Mouse (Mus musculus) kidney, postnatal 4 days (tissue): ENCODE measurements around the gene Zfp628.
"Not testable (repeated sequence)": the region's sequence is repeated elsewhere in the genome, so short reads cannot be mapped to it uniquely, and the experiment has no call there.

ENCODE experiments used
- DNase-seq, 2 experiments: peaks; one replicate each; pipeline ENCODE4 v3.0.0; 2021; ENCODE audit warnings: mixed read lengths in 2 of 2

The Zfp628 gene

DNA sequence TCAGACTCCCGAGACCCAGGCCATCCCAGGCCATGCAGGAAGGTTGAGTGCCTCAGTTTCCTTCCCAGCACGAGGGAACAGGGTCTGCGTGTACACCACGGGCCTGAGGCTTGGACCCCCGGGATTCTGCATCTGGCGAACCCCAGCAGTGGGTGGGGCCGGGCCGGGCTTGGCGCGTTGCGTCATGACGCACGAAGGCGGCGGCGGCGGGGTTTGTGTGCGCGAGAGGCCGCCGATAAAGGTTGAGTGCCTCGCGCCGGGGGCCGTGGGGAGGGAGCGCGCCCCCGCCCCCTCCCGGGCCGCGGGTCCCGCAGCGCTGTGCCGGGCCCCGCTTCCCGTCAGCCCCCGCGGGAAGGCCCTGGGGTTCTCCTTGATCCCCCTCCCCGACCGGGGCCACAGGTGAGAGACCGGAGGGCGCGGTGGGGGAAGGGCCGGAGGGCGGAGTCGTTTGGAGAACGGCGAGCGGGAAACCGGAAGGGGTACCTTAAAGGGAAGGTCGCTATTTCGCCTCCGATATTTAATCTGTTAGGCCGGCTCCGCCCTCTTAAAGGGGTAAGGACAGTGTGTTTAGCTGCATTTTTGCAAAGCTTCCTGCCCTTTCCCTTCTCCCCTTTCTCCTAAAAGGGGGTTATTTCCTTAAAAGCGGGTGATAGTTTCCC lies at the start of gene Zfp628:
Gene Zfp628, plus strand, starts transcription at position 211 of the 659 bp plus-strand sequence.
- peak; percentile 97 for DNase-seq

- DNase-seq = peak; percentile 96 to 97
Measured at GRCm38 (mm10) chr7:4865579-4866493, 49.2 kb upstream of the Zfp628 start.

GRCm38 (mm10) chr7:4866631-4867180 lies 48.3 kb upstream of the Zfp628 start:
- no peak for DNase-seq

GRCm38 (mm10) chr7:4870133-4870532 lies 44.9 kb upstream of the Zfp628 start, which contains the start of gene Isoc2b:
TSS of gene Isoc2b (minus strand) at chr7:4870258.
- DNase-seq = no peak

- peak; percentile 86 to 93 for DNase-seq
Measured at GRCm38 (mm10) chr7:4876753-4877221, 38.2 kb upstream of the Zfp628 start, which contains the start of gene Isoc2a. TSS of gene Isoc2a (plus strand) at chr7:4877153.

GRCm38 (mm10) chr7:4877226-4877625 lies 37.8 kb upstream of the Zfp628 start:
- DNase-seq = no peak

DNA sequence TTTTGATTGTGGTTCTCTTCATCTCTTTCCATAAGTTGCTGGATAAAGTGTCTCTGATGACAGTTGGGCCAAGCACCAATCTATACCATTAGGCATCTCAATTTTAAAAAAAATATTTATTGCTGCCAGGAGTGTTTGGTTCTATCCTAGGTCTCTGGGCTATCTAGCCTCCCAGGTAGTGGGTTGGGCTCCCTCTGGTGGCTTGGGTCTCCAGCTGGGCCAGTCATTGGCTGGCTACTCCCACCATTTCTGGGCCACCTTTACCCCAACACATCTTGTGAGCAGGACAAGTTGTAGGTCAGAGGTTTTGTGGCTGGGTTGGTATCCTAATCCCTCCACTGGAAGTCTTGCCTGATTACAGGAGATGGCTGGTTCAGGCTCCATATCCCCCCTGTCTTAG lies 36.8 kb upstream of the Zfp628 start:
- peak; percentile 38 to 44 for DNase-seq

DNA sequence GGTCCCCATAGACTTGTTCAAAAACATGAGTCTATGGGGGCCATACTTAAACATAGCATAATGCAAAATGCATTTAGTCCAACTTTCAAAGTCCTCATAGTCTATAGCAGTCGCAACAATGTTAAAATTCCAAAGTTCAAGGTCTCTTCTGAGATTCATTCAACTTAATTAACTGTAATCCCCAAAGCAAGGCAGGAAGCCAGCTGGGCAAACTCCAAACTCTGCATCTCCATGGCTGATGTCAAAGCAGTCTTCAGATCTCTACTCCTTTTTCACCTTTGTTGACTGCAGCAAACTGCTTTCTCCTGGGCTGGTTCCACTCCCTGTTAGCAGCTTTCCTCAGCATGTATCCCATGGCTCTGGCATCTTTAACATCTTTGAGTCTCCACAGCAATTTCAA lies 36.0 kb upstream of the Zfp628 start:
- DNase-seq = not testable (repeated sequence)

DNA sequence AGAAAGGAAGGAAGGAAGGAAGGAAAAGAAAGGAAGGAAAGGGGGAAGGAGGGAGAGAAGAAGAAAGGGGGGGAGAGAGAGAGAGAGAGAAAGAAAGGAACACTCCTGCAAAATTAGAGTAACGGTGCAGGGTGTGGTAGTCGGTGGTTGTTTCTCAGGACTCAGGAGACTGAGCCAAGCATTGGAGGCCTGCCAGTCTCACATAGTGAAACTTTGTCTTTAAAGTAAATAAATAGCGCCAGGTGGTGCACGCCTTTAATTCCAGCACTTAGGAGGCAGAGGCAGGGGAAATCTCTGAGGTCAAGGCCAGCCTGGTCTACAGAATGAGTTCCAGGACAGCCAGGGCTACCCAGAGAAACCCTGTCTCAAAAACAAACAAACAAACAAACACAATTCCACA lies 28.3 kb upstream of the Zfp628 start:
- no peak for DNase-seq

- no peak for DNase-seq
Measured at GRCm38 (mm10) chr7:4895186-4895585, 19.8 kb upstream of the Zfp628 start.

DNA sequence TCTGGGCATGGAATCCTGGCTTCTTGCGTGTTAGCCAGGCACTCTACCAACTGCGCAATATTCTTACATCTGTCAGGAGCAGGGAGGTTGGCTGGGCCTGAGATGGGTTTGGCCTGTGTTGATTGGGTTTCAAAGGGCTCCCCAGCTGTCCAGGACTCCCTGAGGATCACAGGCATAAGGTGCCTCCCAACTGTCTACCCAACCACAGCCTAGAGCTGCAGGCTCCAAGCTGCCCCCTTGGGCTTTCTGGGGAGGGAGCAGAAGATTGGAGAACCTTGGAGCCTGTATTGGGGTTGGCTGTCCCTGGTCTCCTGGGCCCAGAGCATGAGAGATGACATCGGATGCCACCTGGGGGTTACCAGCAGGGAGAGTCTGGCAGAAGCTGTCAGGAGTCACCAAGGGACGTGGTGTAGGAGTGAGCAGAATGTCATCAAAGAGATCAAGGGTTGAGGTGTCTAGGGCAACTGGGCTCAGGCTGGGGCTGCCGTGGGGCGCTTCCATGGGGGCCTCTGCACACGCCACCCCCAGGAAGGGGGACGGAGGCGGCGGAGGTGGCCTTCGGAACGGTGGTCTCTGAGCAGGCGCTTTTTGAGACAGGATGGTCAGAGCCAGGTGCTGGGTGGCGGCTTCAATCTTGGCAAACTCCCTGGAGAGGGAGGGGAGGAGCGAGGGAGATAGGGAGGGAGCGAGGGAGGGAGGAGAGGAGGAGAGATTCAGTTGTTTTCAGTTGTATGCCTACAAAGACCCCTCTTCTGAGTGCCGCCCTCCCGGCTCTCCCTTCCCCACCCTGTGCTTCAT lies 16.0 kb upstream of the Zfp628 start:
- peak in 1 of 2 experiments; percentile 43 for DNase-seq

- DNase-seq = peak; percentile 40 to 51
Measured at GRCm38 (mm10) chr7:4899649-4900522, 15.1 kb upstream of the Zfp628 start.

DNA sequence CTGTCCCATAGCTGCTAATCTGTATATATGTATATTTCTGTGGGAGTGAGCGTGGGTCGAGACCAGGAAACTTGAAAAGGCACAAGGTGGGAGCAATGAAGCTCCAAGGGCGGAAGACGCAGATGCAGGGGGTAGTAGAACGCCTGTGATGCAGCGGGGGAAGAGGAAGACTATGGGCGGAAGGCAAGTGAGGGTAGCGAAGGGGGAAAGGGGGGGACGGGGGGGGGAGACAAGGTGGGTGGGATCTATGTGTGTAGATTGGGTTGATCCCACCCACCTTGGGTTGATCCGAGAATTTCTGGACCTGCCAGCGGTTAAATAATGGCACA lies 14.5 kb upstream of the Zfp628 start:
- no peak for DNase-seq

GRCm38 (mm10) chr7:4901171-4901570 lies 13.8 kb upstream of the Zfp628 start:
- peak; percentile 55 to 68 for DNase-seq

GRCm38 (mm10) chr7:4902404-4902803 lies 12.6 kb upstream of the Zfp628 start:
- DNase-seq = no peak

GRCm38 (mm10) chr7:4906466-4906950 lies 8.5 kb upstream of the Zfp628 start, which contains the start of gene Gm36210:
TSS of gene Gm36210 (minus strand) at chr7:4906516.
- no peak for DNase-seq

DNA sequence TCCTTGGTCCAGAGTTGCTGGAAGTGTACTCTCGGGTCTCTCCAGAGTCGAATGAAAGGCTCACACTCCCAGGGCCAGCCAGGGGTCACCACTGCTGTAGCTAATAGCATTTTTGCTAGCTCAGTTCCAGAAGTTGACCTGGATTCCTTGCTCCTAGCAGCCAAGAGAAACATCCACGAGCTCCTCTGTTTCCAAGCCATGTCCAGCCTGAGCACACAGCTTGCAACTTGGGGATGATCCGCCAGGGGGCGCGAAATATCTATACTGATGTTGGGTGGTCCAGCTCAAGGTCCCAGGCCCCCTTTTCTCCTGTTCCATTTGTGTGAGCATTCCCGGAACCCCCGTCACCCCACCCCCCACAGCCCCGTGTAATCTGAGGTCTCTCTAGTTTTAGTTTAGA lies 3.5 kb upstream of the Zfp628 start:
- peak; percentile 88 to 89 for DNase-seq

DNA sequence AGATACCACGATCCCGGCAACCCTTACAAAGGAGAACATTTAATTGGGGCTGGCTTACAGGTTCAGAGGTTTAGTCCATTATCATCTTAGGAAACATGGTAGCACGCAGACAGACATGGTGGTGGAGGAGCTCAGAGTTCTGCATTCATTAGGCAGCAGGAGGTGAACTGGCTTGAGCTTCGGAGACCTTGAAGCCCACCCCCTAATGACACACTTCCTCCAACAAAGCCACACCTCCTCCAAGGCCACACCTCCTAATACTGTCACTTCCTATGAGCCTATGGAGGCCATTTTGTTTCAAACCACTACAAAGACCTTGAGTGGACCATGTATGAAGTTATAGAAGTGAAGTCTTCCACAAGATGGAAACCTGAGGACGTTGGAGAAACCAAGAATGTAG lies 2.8 kb upstream of the Zfp628 start:
- no peak for DNase-seq

DNA sequence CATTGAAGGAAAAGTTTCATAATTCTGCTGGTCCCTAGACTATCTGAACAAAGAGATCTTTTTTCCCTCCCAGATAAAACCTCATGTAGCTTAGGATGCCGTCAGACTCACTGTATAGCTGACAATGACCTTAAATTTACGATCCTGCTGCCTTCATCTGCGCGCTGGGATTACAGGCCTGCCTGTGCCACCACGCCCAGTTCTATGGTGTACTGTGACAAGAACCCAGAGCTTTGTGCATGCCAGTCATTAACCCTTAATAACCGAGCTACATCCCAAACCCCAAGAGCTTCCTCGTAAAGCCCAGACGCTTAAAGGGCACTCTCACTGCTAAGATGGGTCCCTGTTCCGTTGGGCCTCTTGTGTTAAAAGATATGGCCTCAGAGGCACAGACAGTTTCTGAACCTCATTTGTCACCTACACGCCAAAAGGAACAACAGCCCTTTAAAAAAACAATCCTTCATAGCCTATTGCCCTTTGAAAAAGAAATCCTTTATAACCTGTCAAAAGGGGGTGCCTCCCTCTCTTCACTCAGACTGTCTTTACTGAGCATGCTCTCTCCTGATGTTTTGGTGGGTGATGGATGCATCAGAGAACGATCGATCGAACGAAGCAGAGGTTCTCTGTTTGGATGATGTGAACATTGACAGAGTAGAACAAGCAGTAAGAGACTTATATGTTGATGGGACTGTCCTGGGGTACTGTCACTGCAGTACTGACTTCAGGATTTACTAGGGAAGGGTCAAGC lies 826 bp downstream of the Zfp628 start:
- DNase-seq = peak; percentile 45 to 60

- DNase-seq = no peak
Measured at GRCm38 (mm10) chr7:4917494-4917893, 2.5 kb downstream of the Zfp628 start.

GRCm38 (mm10) chr7:4918681-4919080 lies 3.7 kb downstream of the Zfp628 start:
- DNase-seq = no peak
